Mouse (Mus musculus) fat pad, adult 2 months (tissue): Measurements from ENCODE around the gene Psg18.
"Not testable (repeated sequence)": the region's sequence is repeated elsewhere in the genome, so short reads cannot be mapped to it uniquely, and the experiment has no call there.

Experiments used
- DNase-seq: peaks from one replicate; pipeline ENCODE4 v3.0.0-alpha.2; 2011; ENCODE audit warnings: low read depth, low spot score; ENCODE audit errors: extremely low read depth

Psg18 gene

DNA sequence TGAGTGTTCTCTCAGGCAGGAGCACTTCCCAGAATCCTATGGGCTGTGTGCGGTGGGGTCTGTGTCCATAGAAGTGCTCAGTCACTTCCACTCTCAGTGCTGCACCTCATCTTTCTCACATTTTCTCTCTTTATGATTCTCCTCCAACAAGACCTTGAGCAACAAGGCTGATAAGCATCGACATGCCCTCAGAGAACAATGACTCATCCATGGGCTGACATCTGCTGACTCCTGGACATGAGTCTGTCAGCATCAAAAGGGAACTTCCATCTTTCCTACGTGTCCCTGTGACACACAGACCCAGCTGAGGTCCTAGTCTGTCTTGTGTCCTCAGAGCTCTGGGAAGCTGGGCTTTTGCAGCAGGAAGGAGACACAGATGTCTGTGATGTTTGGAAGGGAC lies at the start of gene Psg18:
Gene Psg18, minus strand, starts transcription at position 101 of the 400 bp plus-strand sequence.
- DNase-seq = not testable (repeated sequence)

DNA sequence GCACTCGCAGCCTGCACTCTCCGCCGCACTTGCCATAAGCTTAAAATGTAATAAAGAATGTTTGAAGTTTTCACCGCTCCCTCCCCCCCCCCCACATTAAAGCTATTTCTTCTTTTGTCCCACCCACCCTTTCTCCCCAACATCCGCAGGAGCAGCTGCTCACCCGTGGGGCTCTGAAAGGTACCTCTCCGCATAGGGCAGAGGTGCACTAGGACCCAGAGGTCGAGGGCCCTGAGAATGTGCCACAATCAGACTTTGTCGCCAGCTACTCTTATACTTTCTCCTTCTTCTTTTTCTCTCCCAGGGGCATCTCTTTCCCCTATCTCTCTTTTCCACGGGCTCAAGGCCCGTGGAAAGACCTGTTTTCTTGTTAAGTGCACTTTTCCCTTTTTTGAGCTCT lies 48.6 kb upstream of the Psg18 start:
- no peak for DNase-seq

DNA sequence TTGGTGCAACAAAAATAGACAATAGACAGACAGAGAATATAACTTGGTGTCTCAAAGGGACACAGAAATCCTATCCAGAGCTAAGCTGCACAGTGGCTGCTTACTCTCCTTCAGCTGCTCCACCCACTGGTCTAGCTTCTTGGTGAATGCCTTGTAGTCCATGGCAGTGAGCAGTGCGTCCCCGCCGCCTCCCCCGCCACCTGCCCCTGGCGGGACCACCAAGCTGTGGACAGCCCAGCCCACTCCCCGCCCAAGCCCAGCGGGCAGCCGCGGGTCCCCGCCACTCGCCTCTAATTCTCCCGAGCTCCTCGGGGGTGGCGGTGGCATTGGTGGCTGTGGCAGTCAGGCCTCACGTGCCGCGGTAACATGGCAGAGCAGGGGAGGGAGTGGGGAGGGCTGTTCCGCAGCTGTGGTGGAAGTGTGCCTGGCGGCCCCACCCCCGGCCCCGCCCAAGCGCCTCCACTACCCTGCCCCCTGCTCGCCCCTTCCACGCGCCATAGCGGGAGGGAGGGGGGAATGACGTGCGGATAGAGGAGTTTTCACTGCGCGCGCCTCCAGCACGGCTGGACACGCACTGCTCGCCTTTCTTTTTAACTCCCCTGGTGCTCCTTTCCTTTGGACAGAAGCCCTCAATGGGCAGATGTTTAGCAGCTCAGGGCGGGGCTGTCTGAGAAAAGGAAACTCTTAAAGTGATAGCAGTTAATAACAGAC lies 47.9 kb upstream of the Psg18 start:
- DNase-seq = no peak

DNA sequence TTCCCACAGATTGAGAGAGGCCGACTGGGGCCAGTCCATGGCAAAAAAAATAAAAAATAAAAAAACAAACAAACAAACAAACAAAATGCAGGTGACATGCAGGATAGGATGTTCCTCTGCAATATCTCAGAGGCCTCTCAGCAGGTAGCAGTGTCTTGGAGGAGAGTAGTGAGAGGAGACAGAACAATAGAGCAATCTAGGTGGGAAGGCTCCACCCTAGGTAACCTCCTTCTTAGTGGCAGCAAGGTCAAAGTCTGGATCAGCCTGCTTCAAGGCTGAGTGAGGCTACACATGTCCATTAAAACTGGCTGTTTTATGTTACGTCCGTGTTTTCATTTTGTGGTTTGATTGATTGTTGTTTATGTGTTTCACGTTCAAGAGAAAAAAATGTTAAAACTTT lies 36.7 kb upstream of the Psg18 start:
- not testable (repeated sequence) for DNase-seq

DNA sequence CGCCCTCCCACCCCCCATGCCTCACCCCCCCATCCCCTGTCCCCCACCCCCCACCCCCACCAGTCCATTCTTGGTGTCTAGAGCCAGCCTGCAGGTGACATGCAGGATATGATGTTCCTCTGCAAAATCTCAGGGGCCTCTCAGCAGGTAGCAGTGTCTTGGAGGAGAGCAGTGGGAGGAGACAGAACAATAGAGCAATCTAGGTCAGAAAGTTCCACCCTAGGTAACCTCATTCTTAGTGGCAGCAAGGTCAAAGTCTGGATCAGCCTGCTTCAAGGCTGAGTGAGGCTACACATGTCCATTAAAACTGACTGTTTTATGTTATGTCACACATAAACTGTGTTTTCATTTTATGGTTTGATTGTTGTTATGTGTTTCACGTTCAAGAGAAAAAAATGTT lies 23.5 kb upstream of the Psg18 start:
- no peak for DNase-seq

DNA sequence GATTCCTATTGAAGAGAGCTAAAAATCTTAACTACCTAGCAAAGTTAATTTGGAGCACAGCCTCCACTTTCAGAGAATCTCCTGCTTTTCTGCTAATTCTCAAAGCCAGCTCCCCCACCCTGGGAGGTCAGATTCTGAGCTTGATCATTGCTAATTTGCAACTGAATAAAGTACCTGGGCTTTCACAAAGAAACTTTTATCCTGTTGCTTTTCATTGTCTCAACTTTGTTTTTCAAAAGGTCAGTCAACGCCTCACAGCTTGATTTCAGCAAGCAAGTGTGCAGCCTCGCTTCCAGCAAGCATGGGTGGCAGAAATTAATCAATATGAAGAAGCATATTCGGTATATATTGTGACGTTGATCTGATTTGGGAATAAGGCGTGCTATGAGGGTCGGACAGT lies 19.4 kb downstream of the Psg18 start:
- DNase-seq = not testable (repeated sequence)
